Comparison of ENCODE assay signal across 10 mouse cellular contexts in the genomic region with DNA sequence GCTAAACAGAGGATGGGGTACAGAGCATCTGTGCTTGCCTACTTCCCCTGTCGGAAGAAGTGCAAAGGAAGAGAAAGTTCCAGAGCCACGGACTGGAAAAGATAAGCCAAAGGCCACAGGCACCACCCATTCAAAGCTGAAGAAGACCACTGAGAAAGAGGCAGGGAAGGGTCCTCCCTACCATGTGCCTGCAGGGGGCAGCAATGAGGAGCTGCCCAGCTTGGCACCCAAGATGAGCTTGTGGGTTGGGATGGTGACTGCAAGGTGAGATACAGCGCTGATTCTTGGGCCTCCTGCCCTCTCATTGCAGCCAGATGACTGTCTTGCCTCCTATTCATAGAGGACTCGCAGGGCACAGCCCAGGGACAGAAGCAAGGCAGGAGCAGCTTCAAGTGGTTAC. TPM values are rescaled to one million over a fixed set of nuclear protein-coding genes. Genes with fewer than 3 reads are reported as not detected.
DNase-seq lines count a peak whose midpoint lies in the region; ATAC-seq and TF ChIP-seq lines count a peak whose summit lies in the region.
"Had no signal": no experiment of that assay in that cellular context is flagged by ENCODE, and none has a peak within 500 bp of the region (broad histone marks: within the 10 kb centered on the region; RNA-seq: fewer than 3 reads in every experiment).

No protein-coding gene starts in this region.

- H3K4me3 ChIP-seq in testis, adult 2 months (ENCODE audit: control insufficient read depth, low read depth, low read length): no peak overlapping the region
- H3K4me3 ChIP-seq in heart, embryonic 11.5 days (ENCODE audit: low read depth, low read length): no peak overlapping the region
- H3K4me3 ChIP-seq: liver, embryonic 15.5 days had no signal

- H3K27ac ChIP-seq in testis, adult 2 months (ENCODE audit: control insufficient read depth, insufficient read depth, low read depth, low read length): no peak overlapping the region
- no peak overlapping the region for H3K27ac ChIP-seq in heart, embryonic 11.5 days (ENCODE audit: low read depth, low read length)
- H3K27ac ChIP-seq: liver, embryonic 15.5 days had no signal

- no peaks in the 10 kb centered on the region for H3K4me1 ChIP-seq in testis, adult 2 months (ENCODE audit: control insufficient read depth, insufficient read depth, low read length)
- no peaks in the 10 kb centered on the region for H3K4me1 ChIP-seq in heart, embryonic 11.5 days (ENCODE audit: control insufficient read depth, insufficient read depth, low read length)
- H3K4me1 ChIP-seq: liver, embryonic 15.5 days had no signal

- peak; percentile 30; the same call in 1 of the 2 replicates for TF ChIP-seq CTCF in testis, adult 2 months (IDR thresholded peaks at IDR 0.05; ENCODE audit: control insufficient read depth, insufficient read depth, insufficient replicate concordance, low read depth, low read length)

- peak; percentile 15 for DNase-seq in kidney, adult 9 months
- DNase-seq in kidney, postnatal 14 days: no peak
- no peak for DNase-seq in testis, postnatal 10 days (ENCODE audit: low spot score)
- DNase-seq in thymus, postnatal 4 days: peak; percentile 61
- DNase-seq: heart, postnatal 36 days; right cerebral cortex, postnatal 14 days had no signal

- H3K27me3 ChIP-seq in testis, adult 2 months (ENCODE audit: control insufficient read depth, insufficient read depth, low read length): no peaks in the 10 kb centered on the region
- no peaks in the 10 kb centered on the region for H3K27me3 ChIP-seq in heart, embryonic 11.5 days (ENCODE audit: control insufficient read depth, insufficient read depth, low read length)
- H3K27me3 ChIP-seq: liver, embryonic 15.5 days had no signal

- 0 out of 2 replicates have a peak, but pooled peaks have one; percentile 35 for ATAC-seq in erythroid progenitor cell, adult 5-6 weeks (replicated peaks; ENCODE audit: low FRiP score, poor library complexity, severe bottlenecking)
- ATAC-seq in heart, embryonic 11.5 days (replicated peaks; ENCODE audit: insufficient number of reproducible peaks, low FRiP score, low TSS enrichment): no peak

- H3K9me3 ChIP-seq in heart, embryonic 11.5 days (replicated peaks; ENCODE audit: control insufficient read depth, low read length): no peaks in the 10 kb centered on the region
- H3K9me3 ChIP-seq: liver, embryonic 15.5 days had no signal

- no peak overlapping the region for H3K4me2 ChIP-seq in heart, embryonic 11.5 days
- H3K4me2 ChIP-seq: liver, embryonic 15.5 days had no signal

- no peak overlapping the region for H3K9ac ChIP-seq in heart, embryonic 11.5 days (ENCODE audit: low read depth, low read length)
- H3K9ac ChIP-seq: liver, embryonic 15.5 days had no signal

- no peak for TF ChIP-seq POLR2A in testis, adult 2 months (IDR thresholded peaks at IDR 0.05; ENCODE audit: control insufficient read depth, low read depth, low read length)

- WGBS in heart, embryonic 11.5 days (ENCODE audit: insufficient replicate concordance): 71% methylated on average over 4 of the region's 4 CpGs

- no peaks in the 10 kb centered on the region for H3K36me3 ChIP-seq in testis, adult 2 months (ENCODE audit: control insufficient read depth, insufficient read depth, low read length)
- no peaks in the 10 kb centered on the region for H3K36me3 ChIP-seq in heart, embryonic 11.5 days (ENCODE audit: control insufficient read depth, insufficient read depth, low read length)
- H3K36me3 ChIP-seq: liver, embryonic 15.5 days had no signal

RNA-seq across cellular contexts. Expression of a gene that starts 15.4 kb away (rescaled TPM):
- 4.4 and 4.9 TPM in 2 replicates for polyA plus RNA-seq in testis, adult 2 months (2012; rRNA removed)
- total RNA-seq in erythroid progenitor cell, adult 5-6 weeks (2015; ENCODE audit: low replicate concordance): 14.3 and 18.7 TPM in 2 replicates
- 10.5 and 27.6 TPM in 2 replicates for total RNA-seq in erythroid progenitor cell, adult 5-6 weeks (2017; ENCODE audit: low replicate concordance)
- polyA plus RNA-seq in heart, embryonic 11.5 days (2014; fragmentation: Nextera tagmentation; extraction: Ambion mirVana): 15.3 and 28.8 TPM in 2 replicates

Comparison
In these comparisons a context has a peak if more than half of its experiments do, and no peak if none do; other contexts are left out.
1. DNase-seq: peak in kidney, adult 9 months (single experiment) and thymus, postnatal 4 days (single experiment); none in kidney, postnatal 14 days (single experiment) and testis, postnatal 10 days (single experiment).